Mouse (Mus musculus): Measurements from ENCODE around the gene Slc39a11.

Slc39a11 gene

DNA sequence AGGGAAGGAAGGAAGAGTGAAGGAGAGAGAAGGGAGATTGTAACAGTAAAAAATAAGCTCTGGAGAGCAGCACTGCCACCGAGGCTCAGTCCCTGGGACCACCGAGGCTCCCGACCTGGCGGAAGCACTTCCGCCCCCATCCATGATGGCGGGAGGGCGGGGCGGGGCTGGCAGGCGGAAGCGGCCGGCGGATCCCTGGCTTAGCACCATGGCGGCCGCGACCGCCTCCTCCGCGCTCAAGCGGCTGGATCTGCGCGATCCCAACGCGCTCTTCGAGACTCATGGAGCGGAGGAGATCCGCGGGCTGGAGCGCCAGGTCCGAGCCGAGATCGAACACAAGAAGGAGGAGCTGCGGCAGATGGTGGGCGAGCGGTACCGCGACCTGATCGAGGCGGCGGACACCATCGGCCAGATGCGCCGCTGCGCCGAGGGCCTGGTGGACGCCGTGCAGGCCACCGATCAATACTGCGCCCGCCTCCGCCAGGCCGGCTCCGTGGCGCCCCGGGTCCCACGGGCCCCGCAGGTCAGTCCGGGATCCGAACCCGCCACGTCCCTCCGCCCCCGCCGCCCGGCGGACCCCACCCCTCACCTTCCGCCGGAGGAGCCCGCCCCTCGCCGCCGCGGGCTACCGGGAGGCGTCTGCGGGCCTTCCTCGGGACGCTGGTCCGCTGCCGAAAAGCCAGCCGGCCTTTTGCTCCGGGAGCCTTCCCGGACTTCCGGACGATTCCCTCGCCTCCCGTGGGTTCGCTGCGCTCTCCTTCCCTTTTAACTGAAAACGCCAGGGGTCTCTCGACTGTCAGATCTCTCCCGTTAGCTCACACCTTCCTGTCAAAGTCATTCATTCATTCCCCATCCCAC, at the start of gene Slc39a11:
Gene Slc39a11 (minus strand): TSS at position 727 of the 858 bp plus-strand sequence.
- peak; percentile 86 for DNase-seq (ENCODE audit: low spot score)

DNA sequence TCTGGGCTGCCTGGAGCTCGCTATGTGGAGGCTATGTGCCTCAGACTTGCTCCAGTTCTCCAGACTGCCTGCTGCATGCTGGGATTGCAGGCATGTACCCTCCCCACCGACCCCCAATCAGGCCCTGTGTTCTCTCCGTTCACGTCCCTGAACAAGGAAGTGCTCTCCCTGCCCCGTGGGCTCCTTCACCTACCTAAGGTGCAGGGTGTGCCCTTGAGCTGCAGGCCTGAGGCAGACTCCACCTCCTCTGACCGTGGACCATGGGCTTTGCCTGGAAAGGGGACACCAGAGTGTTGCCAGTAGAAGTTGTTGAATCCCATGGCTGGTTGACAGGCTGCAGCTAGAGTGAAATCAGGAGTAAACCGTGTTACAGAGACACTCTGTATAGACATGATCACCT, 49.8 kb upstream of the Slc39a11 start:
- no peak for DNase-seq (ENCODE audit: low spot score)

DNA sequence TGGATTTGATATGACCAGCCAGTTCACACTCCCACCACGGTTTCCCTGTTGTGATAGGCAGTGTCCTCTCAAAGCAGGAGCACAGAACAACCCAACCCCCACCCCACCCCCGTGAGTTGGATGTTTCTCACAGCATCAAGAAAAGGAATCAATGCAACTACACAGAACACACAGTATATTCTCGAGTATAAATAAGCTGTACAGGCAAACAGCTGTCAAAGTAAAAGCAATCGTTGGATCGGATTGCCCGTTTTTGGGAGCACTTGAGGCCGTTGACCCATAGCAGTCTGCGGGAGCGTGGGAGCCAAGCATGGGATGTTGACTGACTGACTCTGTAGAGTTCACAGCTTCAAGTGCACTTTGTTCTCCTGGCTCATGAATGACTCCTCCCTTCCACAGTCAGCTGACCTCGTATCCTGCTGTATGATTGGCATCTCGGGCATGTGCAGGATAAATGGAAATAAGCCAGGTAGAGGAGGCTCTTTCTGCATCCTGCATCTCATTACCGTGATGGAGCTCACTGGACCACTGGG, 48.2 kb upstream of the Slc39a11 start:
- DNase-seq (ENCODE audit: low spot score), result no peak

DNA sequence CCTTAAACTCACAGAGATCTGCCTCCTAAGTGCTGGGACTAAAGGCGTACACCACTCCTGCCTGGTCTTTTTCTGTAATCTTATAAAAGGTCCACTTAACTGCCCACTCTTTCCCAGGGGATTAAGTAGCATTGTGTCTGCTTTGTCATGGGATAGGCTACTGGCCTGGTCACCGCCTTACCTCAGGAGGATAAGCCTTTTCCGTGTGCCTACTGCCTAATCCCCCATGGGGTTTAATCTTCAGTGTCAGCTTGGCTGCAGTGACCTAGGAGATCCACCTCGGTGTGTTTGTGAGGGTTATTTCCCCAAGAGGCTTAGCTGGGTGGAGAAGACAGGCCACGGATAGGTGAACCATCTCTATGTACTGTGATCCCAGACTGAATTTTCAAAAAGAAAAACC, 47.7 kb upstream of the Slc39a11 start:
- DNase-seq (ENCODE audit: low spot score), result no peak

DNA sequence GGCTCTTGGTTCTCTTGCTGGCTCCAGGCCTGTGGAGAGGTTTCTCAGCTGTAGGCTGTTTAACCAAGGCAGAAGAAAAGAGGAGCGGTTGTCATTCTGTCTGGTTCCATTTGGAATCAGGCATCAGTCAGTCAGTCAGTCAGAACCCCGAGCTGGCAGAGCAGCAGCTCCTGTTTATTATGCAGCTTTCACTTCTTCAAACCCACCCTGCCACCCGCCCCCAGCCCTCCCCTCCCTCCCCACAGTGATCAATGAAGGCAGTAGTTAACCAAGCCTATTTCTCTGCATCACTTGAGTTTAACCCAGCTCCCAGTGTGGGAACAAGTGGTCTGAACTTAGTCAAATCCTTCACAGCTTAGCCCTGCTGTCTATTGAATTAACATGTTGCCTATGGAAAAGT, 42.0 kb upstream of the Slc39a11 start:
- no peak for DNase-seq (ENCODE audit: low spot score)

DNA sequence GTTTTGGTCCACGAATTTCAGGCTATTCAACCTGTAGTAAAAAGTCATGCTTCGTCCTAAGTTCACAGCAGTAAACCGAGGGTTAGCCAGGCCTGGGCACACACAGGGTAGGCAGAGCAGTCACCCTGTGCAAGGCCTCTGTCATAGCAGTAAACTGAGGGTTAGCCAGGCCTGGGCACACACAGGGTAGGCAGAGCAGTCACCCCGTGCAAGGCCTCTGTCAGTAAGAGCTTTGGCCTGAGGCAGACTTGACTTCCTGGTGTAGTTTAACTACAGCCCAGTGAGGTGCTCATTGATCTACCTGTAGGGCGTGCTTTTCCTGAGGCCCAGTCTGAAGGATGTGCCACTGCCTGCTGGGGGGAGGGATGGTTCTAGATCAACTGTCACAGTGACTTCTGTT, 41.4 kb upstream of the Slc39a11 start:
- DNase-seq (ENCODE audit: low spot score), result no peak

DNA sequence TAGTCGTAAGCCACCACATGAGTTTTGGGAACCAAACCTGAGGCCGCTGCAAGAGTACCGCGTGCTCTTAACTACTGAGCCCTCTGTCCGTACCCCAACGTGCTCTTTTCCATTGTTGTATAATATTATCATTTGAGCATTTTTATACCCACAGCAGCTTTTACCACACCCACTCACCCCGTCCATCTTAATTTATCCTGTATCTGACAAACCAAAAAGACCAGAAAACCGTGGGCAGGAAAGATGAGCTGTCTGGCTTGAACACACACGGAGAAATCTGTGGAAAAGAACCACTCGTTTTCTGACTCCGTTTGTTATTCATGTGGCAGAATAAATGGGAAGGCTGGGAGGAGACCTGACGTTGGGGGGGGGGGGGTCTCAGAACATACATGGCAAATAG, 40.6 kb upstream of the Slc39a11 start:
- DNase-seq (ENCODE audit: low spot score), result no peak

DNA sequence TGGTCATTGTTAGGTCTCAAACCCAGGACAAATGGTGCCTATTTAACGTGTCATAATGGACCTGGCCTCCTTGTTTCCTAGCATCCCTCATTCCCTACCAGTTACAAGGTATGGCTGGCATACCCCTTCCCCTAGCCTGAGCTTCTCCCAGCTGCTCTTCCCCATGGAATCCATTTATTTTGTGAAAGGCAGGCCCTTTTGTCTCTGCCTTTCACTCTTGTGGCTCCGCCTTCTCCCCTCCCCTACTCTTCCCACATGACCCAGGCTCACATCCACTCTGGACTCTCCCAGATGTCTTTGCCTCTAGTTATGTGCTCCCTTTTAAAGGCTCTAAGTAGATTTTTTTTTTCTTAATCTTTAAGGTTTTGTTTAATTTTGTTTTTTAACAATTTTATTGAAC, 37.2 kb upstream of the Slc39a11 start:
- peak; percentile 74 for DNase-seq (ENCODE audit: low spot score)

DNA sequence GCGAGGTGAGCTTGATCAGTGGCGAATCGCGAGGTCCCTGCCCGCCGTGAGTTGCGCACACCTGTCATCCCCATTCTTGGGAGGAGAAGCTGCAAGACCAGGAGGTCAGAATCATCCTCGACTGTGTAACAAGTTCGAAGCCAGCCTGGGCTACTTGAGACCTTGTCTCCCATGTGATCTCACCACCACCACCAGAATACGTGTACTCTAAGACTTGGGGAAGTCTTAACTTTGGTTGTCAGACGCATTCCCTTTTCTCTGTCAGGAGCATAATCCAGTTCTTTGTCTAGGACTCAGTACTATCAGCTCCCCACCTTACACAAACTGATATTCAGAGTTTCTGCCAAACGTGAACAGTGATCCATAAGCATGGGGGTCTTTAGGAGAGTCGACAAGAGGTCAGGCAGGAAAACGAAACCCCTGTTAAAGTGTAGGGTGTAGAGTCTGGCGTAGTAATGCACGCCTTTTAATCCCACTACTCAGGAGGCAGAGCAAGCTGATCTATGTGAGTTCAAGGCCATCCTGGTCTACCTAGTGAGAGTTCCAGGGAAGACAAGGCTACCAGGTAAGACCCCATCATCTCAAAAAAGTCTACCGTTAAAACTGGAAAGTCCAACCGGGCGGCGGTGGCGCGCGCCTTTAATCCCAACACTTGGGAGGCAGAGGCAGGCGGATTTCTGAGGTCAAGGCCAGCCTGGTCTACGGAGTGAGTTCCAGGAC, 35.0 kb upstream of the Slc39a11 start:
- DNase-seq (ENCODE audit: low spot score), result no peak

DNA sequence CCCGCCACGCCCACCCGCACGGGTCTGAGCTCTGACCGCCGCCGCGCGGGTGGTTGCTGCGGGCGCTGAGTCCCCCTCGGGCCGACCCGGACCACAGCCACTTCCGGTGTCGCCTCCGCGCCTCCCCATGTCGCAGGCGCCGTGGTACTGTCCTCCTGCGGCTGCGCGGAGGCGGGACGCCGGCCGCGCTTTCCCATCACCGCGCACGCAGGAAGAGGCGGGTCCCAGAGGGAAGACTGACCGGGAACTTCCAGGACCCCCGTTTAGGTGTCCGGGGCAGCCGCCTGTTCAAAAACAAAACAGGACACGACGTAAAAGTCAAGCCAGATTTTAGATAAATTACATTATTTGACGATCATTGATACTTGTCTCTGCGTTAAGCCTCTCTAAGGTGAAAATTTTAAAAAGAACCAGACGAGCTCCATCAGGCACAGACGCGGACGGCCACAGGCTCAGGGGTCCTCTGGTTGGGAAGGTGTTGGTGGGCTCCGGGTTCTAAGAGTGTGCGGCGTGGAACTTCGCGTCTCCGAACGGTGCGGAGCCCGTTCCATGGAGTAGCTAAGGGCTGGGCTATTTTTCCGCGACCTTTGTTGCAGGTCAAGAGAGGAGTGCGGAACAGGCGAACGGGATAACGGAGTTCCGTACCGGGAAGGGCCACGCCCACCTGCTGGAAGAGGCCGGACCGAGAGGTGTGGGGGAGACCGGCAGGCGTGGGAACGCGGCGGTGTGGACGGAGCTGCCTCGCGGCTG, 34.3 kb upstream of the Slc39a11 start, which contains the start of the genes Fam104a and D11Wsu47e:
Gene Fam104a (minus strand): TSS at position 199 of the 750 bp plus-strand sequence.
Gene D11Wsu47e (plus strand): TSS at position 456 of the 750 bp plus-strand sequence.
- peak; percentile 97 for DNase-seq (ENCODE audit: low spot score)

DNA sequence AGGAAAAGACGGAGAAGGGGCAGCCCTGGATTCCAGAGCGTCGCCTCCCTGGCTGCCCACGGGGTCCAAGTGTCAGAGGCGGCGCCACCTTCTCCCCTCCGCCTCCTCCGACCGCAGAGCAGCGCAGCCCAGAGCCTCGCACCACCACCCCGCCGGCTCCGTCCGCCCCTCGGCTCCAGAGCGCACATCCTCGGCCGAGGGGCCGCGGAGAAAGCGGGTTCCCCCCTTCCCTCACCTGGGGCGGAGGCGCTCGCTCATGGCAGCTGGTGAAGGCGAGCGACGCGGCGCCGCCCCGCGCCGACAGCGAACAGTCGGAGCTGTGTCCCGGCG, 33.7 kb upstream of the Slc39a11 start:
- DNase-seq (ENCODE audit: low spot score), result no peak

DNA sequence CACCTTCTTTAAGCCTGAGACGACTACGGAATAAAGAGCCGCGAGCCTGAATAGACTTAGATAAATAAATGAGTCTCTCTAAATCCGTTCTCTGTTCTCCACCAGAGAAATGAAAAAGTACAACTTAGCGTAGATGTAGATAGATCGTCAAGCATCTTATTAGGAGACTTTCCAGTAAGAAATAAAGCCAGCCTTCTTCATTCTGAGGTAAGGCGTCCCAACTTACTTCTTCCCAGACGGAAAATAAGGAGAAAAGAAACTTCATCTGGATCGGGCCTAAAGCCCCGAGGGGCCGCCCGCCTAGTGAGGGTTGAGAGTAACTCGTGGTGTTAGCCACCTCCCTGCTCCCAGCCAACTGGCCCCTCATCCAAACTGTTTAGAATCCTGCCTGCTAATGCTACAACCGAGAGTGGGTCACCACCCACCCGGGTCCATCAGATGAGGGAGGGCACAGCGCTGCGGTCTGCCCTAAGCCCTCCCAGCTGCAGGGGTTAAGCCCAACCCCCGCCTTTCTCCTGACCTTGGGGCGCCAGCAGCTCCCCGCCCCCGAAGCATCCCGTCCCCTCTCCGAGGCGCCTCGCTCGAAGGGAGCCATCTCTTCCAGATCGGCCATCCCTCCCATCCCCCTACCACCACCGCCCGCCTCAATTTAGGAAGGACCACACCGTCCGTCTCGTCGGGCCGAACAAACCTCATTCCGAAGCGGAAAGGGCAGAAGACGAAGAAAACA, 33.2 kb upstream of the Slc39a11 start:
- DNase-seq (ENCODE audit: low spot score), result peak; percentile 75

DNA sequence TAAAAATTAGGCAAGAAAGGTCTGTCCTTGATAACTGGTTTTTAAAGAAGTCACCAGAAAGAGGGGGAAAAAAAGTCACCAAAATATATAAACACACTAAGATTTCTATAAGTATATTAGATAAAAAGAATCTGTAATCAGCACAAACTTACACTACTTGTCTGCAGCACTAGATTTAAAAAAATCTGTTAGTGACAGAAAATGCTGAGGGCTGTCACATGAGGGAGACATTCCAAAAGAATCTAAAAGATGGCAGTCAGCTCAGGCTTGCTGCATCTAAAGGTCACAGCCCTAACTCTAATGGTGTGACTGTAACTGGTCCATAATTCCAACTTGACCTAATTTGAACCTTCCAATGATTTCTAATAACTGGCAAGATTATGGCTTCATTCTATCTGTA, 32.1 kb upstream of the Slc39a11 start:
- DNase-seq (ENCODE audit: low spot score), result no peak

DNA sequence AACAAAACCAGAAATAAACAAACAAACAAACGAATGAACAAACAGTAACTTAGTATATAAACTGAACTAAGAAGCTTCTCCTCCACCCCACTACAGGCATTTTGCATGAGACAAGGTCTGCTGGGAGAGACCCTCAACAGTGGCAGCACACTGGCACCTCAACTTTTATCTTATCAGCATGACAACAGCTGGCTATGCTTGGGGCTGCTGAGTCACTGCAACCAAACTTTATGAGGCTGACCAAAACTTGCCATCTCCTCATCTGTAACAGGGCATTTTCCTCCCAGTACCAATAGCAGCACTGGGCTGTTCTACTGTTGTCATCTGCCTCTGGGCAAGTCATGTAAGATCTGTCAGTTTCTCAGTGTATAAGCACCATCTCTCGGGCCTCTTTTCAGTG, 31.1 kb upstream of the Slc39a11 start:
- no peak for DNase-seq (ENCODE audit: low spot score)

DNA sequence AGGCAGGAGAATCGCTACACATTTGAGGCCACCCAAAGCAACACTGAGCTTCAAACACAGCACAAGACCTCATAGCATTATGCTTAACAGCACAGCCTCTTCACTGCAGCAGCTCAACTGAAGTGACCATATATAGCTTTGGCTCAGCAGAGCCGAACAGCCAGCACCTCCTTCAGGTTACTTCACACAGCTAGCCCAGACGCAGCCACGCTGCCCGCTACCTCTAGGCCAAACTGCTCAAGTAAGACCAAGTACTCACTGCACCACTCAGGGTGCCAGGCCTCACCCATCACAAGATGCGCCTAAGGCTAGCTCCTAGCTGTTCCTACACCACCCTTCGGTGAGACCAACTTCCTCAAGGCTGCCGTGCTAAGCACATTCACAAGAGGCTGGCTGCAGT, 28.5 kb upstream of the Slc39a11 start:
- no peak for DNase-seq (ENCODE audit: low spot score)

DNA sequence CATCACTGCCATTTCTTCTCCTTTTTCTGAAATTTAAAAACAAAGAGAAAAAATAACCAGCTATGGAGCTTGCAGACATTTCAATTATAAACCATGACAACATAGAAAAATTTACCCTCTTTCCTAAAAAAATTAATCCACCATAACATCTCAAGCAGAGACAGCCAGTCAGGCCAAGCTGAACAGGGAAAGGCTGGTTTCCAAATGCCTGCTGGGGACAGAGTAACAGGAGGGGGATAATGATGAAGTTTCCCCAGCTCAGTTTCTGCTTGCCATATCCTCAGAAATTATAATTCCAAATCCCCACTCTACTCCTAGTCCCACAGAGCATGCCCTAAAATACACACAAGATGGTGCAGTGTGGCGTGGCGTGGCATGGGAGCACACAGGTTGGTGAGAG, 27.5 kb upstream of the Slc39a11 start:
- DNase-seq (ENCODE audit: low spot score), result no peak

DNA sequence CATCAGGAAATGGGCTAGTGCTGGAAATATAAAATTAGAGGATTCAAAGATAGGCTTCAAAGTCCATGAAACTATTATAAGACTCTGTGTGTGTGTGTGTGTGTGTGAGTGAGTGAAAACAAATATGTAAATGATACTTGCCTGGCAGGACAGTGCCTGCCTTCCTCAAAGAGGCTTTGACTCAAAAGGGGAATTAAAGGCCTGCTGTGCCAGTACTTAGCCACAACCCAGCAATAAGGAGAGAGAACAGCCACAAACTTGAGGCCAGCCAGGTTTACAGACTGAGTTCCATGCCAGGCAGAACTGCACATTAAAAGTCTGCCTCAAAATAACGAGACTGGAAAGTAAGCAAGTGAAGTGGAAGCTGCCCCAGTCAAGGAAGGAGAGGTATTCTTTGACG, 27.0 kb upstream of the Slc39a11 start:
- no peak for DNase-seq (ENCODE audit: low spot score)

DNA sequence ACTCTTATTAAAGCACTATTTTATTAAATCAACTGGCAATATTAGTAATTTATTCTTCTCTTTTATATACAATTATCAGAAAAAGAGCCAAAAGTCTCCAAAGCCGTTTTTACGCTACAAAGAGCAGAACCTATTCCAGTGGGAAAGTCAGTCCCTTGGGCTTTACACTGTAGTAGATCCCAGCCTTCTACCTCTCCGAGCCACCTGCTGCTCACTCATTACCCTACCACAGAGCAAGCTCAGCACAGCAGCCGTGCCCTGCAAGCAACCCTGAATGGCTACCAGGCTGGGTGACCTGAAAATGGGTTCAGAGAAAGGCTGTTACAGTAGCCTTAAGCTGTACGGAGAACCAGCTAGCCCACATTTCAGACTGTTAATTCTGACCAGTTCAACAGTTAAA, 24.7 kb upstream of the Slc39a11 start:
- DNase-seq (ENCODE audit: low spot score), result no peak

DNA sequence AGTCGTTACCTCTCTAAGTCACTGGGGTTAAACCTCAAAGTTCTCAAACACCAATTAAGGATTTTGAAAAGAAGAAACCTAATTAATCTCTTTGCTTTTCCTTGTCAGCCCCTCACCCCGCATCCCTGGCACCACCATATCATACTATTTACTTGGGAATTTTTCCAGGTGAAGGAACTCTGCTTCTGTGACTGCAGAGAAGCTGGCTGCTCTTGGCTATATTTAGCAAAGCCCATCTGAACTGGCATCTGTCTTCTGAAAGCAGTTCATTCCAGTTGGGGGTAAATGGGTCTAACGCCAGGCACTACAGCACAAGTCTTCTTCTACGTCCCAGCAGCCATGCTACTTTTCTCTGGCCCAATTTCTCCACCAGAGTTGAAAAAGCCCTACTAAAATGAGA, 23.7 kb upstream of the Slc39a11 start:
- no peak for DNase-seq (ENCODE audit: low spot score)

DNA sequence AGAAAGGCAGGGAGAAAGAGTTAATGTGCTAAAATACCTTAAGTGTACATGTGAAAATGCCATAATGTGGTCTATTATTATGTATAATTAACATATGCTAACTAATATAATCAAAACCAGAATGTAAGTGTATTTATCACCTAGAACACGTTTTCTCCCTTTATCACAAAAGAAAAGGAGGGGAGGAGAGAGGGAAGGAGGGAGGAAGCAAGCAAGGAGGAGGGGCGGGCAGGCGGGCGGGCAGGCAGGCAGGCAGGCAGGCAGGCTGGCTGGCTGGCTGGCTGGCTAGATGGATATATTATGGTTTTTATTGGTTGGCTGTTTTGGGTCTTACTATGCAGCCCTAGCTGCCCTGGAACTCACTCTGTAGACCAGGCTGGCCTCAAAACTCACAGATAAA, 19.8 kb upstream of the Slc39a11 start:
- no peak for DNase-seq (ENCODE audit: low spot score)

DNA sequence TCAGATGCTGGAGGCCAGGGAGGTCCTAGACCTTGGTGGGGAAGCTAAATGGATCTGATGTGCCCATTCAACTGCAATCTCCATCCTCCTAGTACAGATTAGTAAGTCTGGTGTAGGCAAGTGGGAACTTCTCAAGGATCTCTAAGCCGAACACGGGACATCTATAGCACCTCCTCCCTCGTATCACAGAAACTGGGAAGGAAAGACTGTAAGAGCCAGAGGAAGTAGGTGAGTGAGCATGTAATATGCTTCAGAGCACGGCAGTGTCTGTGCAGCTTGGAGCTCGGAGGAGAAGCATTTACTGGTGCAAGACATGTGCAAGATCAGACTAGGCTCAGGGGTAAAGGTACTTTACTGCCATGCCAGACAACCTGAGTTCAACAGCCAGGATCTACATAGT, 19.0 kb upstream of the Slc39a11 start:
- no peak for DNase-seq (ENCODE audit: low spot score)

DNA sequence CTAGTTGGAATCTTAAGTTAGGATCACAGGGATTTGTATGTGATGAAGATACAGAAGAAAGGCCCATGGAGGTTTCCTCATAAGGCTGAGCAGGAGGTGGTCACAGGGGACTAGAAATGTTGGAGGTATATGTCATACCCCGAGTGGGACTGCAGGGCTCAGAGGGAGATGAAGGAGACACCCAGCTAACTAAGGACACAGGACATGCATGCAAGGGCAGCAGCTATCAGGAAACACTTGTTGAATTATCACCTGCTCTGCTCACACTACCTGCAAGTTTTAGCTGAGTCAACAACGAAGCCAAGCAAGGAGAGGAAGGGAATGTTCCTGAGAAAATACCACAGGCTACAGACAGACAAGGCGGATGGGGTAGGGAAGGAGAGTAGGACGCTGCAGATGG, 17.8 kb upstream of the Slc39a11 start:
- DNase-seq (ENCODE audit: low spot score), result no peak
